Mouse (Mus musculus): ENCODE results near the gene Pde6g. TPM values are rescaled to one million over a fixed set of nuclear protein-coding genes. Genes with fewer than 3 reads are reported as not detected.

Pde6g gene
- polyA plus RNA-seq, 1 experiment from 2014 or later = 0.44 TPM

- no peak for DNase-seq (ENCODE audit: low spot score)
- 62% methylated on average over 6 of the region's 6 CpGs for WGBS
- H3K27me3 ChIP-seq (ENCODE audit: insufficient read depth, poor library complexity, severe bottlenecking) = no peaks in the 10 kb centered on the region
- peaks cover 54% of the 10 kb centered on the region for H3K36me3 ChIP-seq
- peak overlapping the region; percentile 94 for H3K27ac ChIP-seq
- H3K9me3 ChIP-seq = no peaks in the 10 kb centered on the region
- H3K4me1 ChIP-seq = peaks cover 24% of the 10 kb centered on the region
- peak overlapping the region; percentile 80 for H3K4me3 ChIP-seq
These were observed 5.7 kb upstream of the Pde6g start for GRCm38 (mm10) chr11:120458847-120459597.

- Histone ChIP-seq H3K27ac (peak within 1 kb of the TSS; percentile 94), H3K36me3 (peaks cover 44% of the 10 kb centered on the region), H3K9me3 (no peaks in the 10 kb centered on the region), H3K4me3 (peak within 1 kb of the TSS; percentile 80), H3K27me3 (ENCODE audit: insufficient read depth, poor library complexity, severe bottlenecking) (no peaks in the 10 kb centered on the region), H3K4me1 (peaks cover 24% of the 10 kb centered on the region)
- DNase-seq (ENCODE audit: low spot score) = peak; percentile 94
- 4% methylated on average over 62 of the region's 62 CpGs for WGBS
These were observed 4.8 kb upstream of the Pde6g start, which contains the start of the genes Oxld1 and Ccdc137 for GRCm38 (mm10) chr11:120457772-120458751. Gene Oxld1, minus strand, starts transcription at chr11:120458068. Gene Ccdc137, plus strand, starts transcription at chr11:120458115.

GRCm38 (mm10) chr11:120457370-120457769 is 4.1 kb upstream of the Pde6g start:
- H3K27ac ChIP-seq = peak overlapping the region; percentile 94
- peaks cover 24% of the 10 kb centered on the region for H3K4me1 ChIP-seq
- H3K9me3 ChIP-seq = no peaks in the 10 kb centered on the region
- peaks cover 39% of the 10 kb centered on the region for H3K36me3 ChIP-seq
- H3K27me3 ChIP-seq (ENCODE audit: insufficient read depth, poor library complexity, severe bottlenecking) = no peaks in the 10 kb centered on the region
- peak overlapping the region; percentile 80 for H3K4me3 ChIP-seq
- 21% methylated on average over 14 of the region's 14 CpGs for WGBS
- no peak for DNase-seq (ENCODE audit: low spot score)

- 89% methylated on average over 7 of the region's 7 CpGs for WGBS
- Histone ChIP-seq H3K27ac (no peak overlapping the region), H3K36me3 (peaks cover 20% of the 10 kb centered on the region), H3K9me3 (no peaks in the 10 kb centered on the region), H3K4me1 (peaks cover 28% of the 10 kb centered on the region), H3K4me3 (no peak overlapping the region), H3K27me3 (ENCODE audit: insufficient read depth, poor library complexity, severe bottlenecking) (no peaks in the 10 kb centered on the region)
- DNase-seq (ENCODE audit: low spot score) = no peak
These were observed 2.1 kb upstream of the Pde6g start for GRCm38 (mm10) chr11:120455413-120455812.

GRCm38 (mm10) chr11:120454965-120455364 is 1.7 kb upstream of the Pde6g start:
- Histone ChIP-seq H3K27ac (no peak overlapping the region), H3K27me3 (ENCODE audit: insufficient read depth, poor library complexity, severe bottlenecking) (no peaks in the 10 kb centered on the region), H3K36me3 (peaks cover 17% of the 10 kb centered on the region), H3K9me3 (no peaks in the 10 kb centered on the region), H3K4me1 (peaks cover 28% of the 10 kb centered on the region), H3K4me3 (no peak overlapping the region)
- no peak for DNase-seq (ENCODE audit: low spot score)
- 95% methylated on average over 4 of the region's 4 CpGs for WGBS

- 0 out of 2 replicates have a peak, but pooled peaks cover 10% of the 10 kb centered on the region for H3K36me3 ChIP-seq
- 73% methylated on average over 3 of the region's 3 CpGs for WGBS
- no peak for DNase-seq (ENCODE audit: low spot score)
These were observed 1.1 kb downstream of the Pde6g start for GRCm38 (mm10) chr11:120452246-120452645.

GRCm38 (mm10) chr11:120447179-120447578 is 6.1 kb downstream of the Pde6g start:
- Histone ChIP-seq H3K4me3 (no peak overlapping the region), H3K27ac (no peak overlapping the region), H3K4me1 (peaks cover 25% of the 10 kb centered on the region), H3K36me3 (no peaks in the 10 kb centered on the region), H3K27me3 (ENCODE audit: insufficient read depth, poor library complexity, severe bottlenecking) (no peaks in the 10 kb centered on the region), H3K9me3 (no peaks in the 10 kb centered on the region)
- WGBS = 77% methylated on average over 7 of the region's 7 CpGs
- DNase-seq (ENCODE audit: low spot score) = no peak

More at GRCm38 (mm10) chr11:120452246-120452645, 1.1 kb downstream of the Pde6g start:
- H3K27me3 ChIP-seq (ENCODE audit: insufficient read depth, poor library complexity, severe bottlenecking) = no peaks in the 10 kb centered on the region
- H3K4me1 ChIP-seq = peaks cover 21% of the 10 kb centered on the region
- no peak overlapping the region for H3K27ac ChIP-seq
- no peak overlapping the region for H3K4me3 ChIP-seq
- H3K9me3 ChIP-seq = no peaks in the 10 kb centered on the region

GRCm38 (mm10) chr11:120445475-120445874 is 7.8 kb downstream of the Pde6g start:
- Histone ChIP-seq H3K4me1 (peaks cover 21% of the 10 kb centered on the region), H3K9me3 (no peaks in the 10 kb centered on the region), H3K36me3 (no peaks in the 10 kb centered on the region), H3K27ac (no peak overlapping the region), H3K27me3 (ENCODE audit: insufficient read depth, poor library complexity, severe bottlenecking) (no peaks in the 10 kb centered on the region), H3K4me3 (no peak overlapping the region)
- DNase-seq (ENCODE audit: low spot score) = no peak
- WGBS = 61% methylated on average over 3 of the region's 3 CpGs

- peak overlapping the region; percentile 29; the same call in 1 of the 2 replicates for H3K27ac ChIP-seq
- no peaks in the 10 kb centered on the region for H3K27me3 ChIP-seq (ENCODE audit: insufficient read depth, poor library complexity, severe bottlenecking)
- no peak overlapping the region for H3K4me3 ChIP-seq
- no peaks in the 10 kb centered on the region for H3K9me3 ChIP-seq
- DNase-seq (ENCODE audit: low spot score) = no peak
- H3K4me1 ChIP-seq = peaks cover 21% of the 10 kb centered on the region
- no peaks in the 10 kb centered on the region for H3K36me3 ChIP-seq
- 58% methylated on average over 6 of the region's 6 CpGs for WGBS
These were observed 9.2 kb downstream of the Pde6g start for GRCm38 (mm10) chr11:120444106-120444505.

- H3K4me3 ChIP-seq = no peak overlapping the region
- no peak for DNase-seq (ENCODE audit: low spot score)
- no peaks in the 10 kb centered on the region for H3K27me3 ChIP-seq (ENCODE audit: insufficient read depth, poor library complexity, severe bottlenecking)
- 84% methylated on average over 3 of the region's 3 CpGs for WGBS
- peaks cover 12% of the 10 kb centered on the region for H3K4me1 ChIP-seq
- no peaks in the 10 kb centered on the region for H3K36me3 ChIP-seq
- no peaks in the 10 kb centered on the region for H3K9me3 ChIP-seq
- no peak overlapping the region for H3K27ac ChIP-seq
These were observed 10.5 kb downstream of the Pde6g start for GRCm38 (mm10) chr11:120442765-120443280.

GRCm38 (mm10) chr11:120442344-120442743 is 11.0 kb downstream of the Pde6g start, which contains the start of gene Tspan10:
Gene Tspan10, plus strand, starts transcription at chr11:120442644.
- Histone ChIP-seq H3K27ac (no peak within 1 kb of the TSS), H3K27me3 (ENCODE audit: insufficient read depth, poor library complexity, severe bottlenecking) (no peaks in the 10 kb centered on the region), H3K9me3 (no peaks in the 10 kb centered on the region), H3K4me3 (no peak within 1 kb of the TSS), H3K36me3 (no peaks in the 10 kb centered on the region), H3K4me1 (peaks cover 10% of the 10 kb centered on the region)
- no peak for DNase-seq (ENCODE audit: low spot score)
- 87% methylated on average over 3 of the region's 3 CpGs for WGBS

GRCm38 (mm10) chr11:120437857-120438385 is 15.4 kb downstream of the Pde6g start:
- peak overlapping the region; percentile 98 for H3K27ac ChIP-seq
- no peak for DNase-seq (ENCODE audit: low spot score)
- H3K4me3 ChIP-seq = peak overlapping the region; percentile 100
- H3K4me1 ChIP-seq = peaks cover 11% of the 10 kb centered on the region
- H3K27me3 ChIP-seq (ENCODE audit: insufficient read depth, poor library complexity, severe bottlenecking) = no peaks in the 10 kb centered on the region
- peaks cover 27% of the 10 kb centered on the region for H3K36me3 ChIP-seq
- 29% methylated on average over 12 of the region's 12 CpGs for WGBS
- no peaks in the 10 kb centered on the region for H3K9me3 ChIP-seq

Measured in heart, embryonic 10.5 days (tissue).